24 mouse cellular contexts compared by ENCODE assay signal in genomic region chr15:98387621-98388020, GRCm38 (mm10). TPM values are rescaled to one million over a fixed set of nuclear protein-coding genes. Genes with fewer than 3 reads are reported as not detected.
DNase-seq lines count a peak whose midpoint lies in the region; ATAC-seq and TF ChIP-seq lines count a peak whose summit lies in the region.
"Had no signal": no experiment of that assay in that cellular context is flagged by ENCODE, and none has a peak within 500 bp of the region (broad histone marks: within the 10 kb centered on the region; RNA-seq: fewer than 3 reads in every experiment).

No protein-coding gene starts in this region.

- no peaks in the 10 kb centered on the region for H3K4me1 ChIP-seq in midbrain, embryonic 14.5 days (ENCODE audit: control insufficient read depth, insufficient read depth, low read length)
- no peaks in the 10 kb centered on the region for H3K4me1 ChIP-seq in midbrain, postnatal 0 days (ENCODE audit: insufficient read depth, low read length)
- H3K4me1 ChIP-seq in MEL (ENCODE audit: control insufficient read depth in 1 of 2, insufficient read depth in 2 of 2, low read length in 2 of 2): peaks cover 0 to 8% of the 10 kb centered on the region in 2 experiments; a peak in 1 of 4 replicates
- H3K4me1 ChIP-seq: embryonic facial prominence, embryonic 13.5 days; forebrain, embryonic 10.5 days; hindbrain, embryonic 15.5 days; liver, embryonic 12.5 days; neural tube, embryonic 13.5 days had no signal

- TF ChIP-seq RAD21 in MEL (IDR thresholded peaks at IDR 0.05; ENCODE audit: low read depth, low read length): no peak

- TF ChIP-seq CTCF in midbrain, postnatal 0 days (IDR thresholded peaks at IDR 0.05): no peak
- TF ChIP-seq CTCF in MEL (IDR thresholded peaks at IDR 0.05 in 2 of 3, conservative IDR thresholded peaks at IDR 0.05 in 1 of 3; ENCODE audit: control insufficient read depth in 1 of 3, insufficient read depth in 1 of 3, low read depth in 2 of 3, low read length in 3 of 3, poor library complexity in 1 of 3, severe bottlenecking in 1 of 3): no peak

- no peak overlapping the region for H3ac ChIP-seq in myocyte (ENCODE audit: control insufficient read depth, insufficient read length)

- H3K79me2 ChIP-seq in MEL (ENCODE audit: control insufficient read depth, insufficient read depth, low read length, poor library complexity) (no peaks in the 10 kb centered on the region), myocyte (ENCODE audit: control insufficient read depth, insufficient read depth) (no peaks in the 10 kb centered on the region)

- 81% methylated on average over 2 of the region's 2 CpGs for WGBS in midbrain, embryonic 14.5 days
- 83% methylated on average over 2 of the region's 2 CpGs for WGBS in midbrain, postnatal 0 days

- TF ChIP-seq EP300 in MEL (IDR thresholded peaks at IDR 0.05; ENCODE audit: low read depth in 1 of 2, low read length in 2 of 2): no peak

- no peak overlapping the region for H3K4me3 ChIP-seq in midbrain, embryonic 14.5 days (replicated peaks; ENCODE audit: low read depth, low read length)
- H3K4me3 ChIP-seq in midbrain, postnatal 0 days (ENCODE audit: low read depth, low read length): no peak overlapping the region
- no peak overlapping the region for H3K4me3 ChIP-seq in MEL (ENCODE audit: control insufficient read depth in 1 of 2, insufficient read depth in 1 of 2, low read depth in 2 of 2, low read length in 2 of 2)
- H3K4me3 ChIP-seq in myocyte: no peak overlapping the region
- H3K4me3 ChIP-seq: embryonic facial prominence, embryonic 13.5 days; forebrain, embryonic 10.5 days; heart, embryonic 15.5 days; hindbrain, embryonic 15.5 days; liver, embryonic 12.5 days; neural tube, embryonic 13.5 days had no signal

- intact Hi-C loops in heart, postnatal 25 days (cut with DNase I): loop anchor here (2.0 to 5.0 kb wide), 2 partner anchors 207 to 295 kb away; partner anchors contain the start of genes Pfkm and Senp1

- ATAC-seq in midbrain, embryonic 14.5 days (ENCODE audit: low FRiP score, low TSS enrichment): no peak
- ATAC-seq in midbrain, postnatal 0 days (ENCODE audit: low FRiP score): no peak
- no peak for ATAC-seq in monocyte, adult 5-6 weeks (replicated peaks; ENCODE audit: insufficient number of reproducible peaks, low FRiP score, low TSS enrichment, poor library complexity, severe bottlenecking)
- ATAC-seq: CD4-positive, CD25-positive, alpha-beta regulatory T cell, adult 4 months; liver, embryonic 12.5 days; midbrain, embryonic 16.5 days had no signal

- H3K27me3 ChIP-seq in midbrain, embryonic 14.5 days (ENCODE audit: control insufficient read depth, insufficient read depth, low read length): no peaks in the 10 kb centered on the region
- no peaks in the 10 kb centered on the region for H3K27me3 ChIP-seq in midbrain, postnatal 0 days (ENCODE audit: insufficient read depth, low read length)
- no peaks in the 10 kb centered on the region; a peak in 1 of 4 replicates for H3K27me3 ChIP-seq in MEL (ENCODE audit: control insufficient read depth in 1 of 2, insufficient read depth in 2 of 2, low read length in 2 of 2)
- H3K27me3 ChIP-seq in myocyte (ENCODE audit: control insufficient read depth, insufficient read depth, insufficient read length): peaks cover 8% of the 10 kb centered on the region
- H3K27me3 ChIP-seq: embryonic facial prominence, embryonic 13.5 days; heart, embryonic 15.5 days; hindbrain, embryonic 15.5 days; liver, embryonic 12.5 days; neural tube, embryonic 13.5 days had no signal

- H3K9ac ChIP-seq in midbrain, embryonic 14.5 days (replicated peaks; ENCODE audit: low read length): no peak overlapping the region
- H3K9ac ChIP-seq in midbrain, postnatal 0 days (replicated peaks; ENCODE audit: low read length, poor library complexity, severe bottlenecking): no peak overlapping the region
- no peak overlapping the region for H3K9ac ChIP-seq in MEL (ENCODE audit: control insufficient read depth, low read depth, low read length, poor library complexity, severe bottlenecking)
- H3K9ac ChIP-seq: embryonic facial prominence, embryonic 13.5 days; heart, embryonic 15.5 days; hindbrain, embryonic 15.5 days; liver, embryonic 12.5 days; neural tube, embryonic 13.5 days had no signal

- no peak overlapping the region for H3K27ac ChIP-seq in midbrain, embryonic 14.5 days (replicated peaks; ENCODE audit: low read depth, low read length)
- no peak overlapping the region for H3K27ac ChIP-seq in midbrain, postnatal 0 days (ENCODE audit: low read depth, low read length)
- H3K27ac ChIP-seq in MEL (ENCODE audit: control insufficient read depth, low read depth, low read length): no peak overlapping the region
- H3K27ac ChIP-seq: embryonic facial prominence, embryonic 13.5 days; forebrain, embryonic 10.5 days; heart, embryonic 15.5 days; hindbrain, embryonic 15.5 days; liver, embryonic 12.5 days; neural tube, embryonic 13.5 days had no signal

- peak; percentile 81 for DNase-seq in heart, adult 11 months
- DNase-seq in heart, postnatal 25 days (ENCODE audit: low spot score): no peak
- peak; percentile 10 for DNase-seq in midbrain, embryonic 14.5 days
- DNase-seq in midbrain, postnatal 0 days (ENCODE audit: low spot score): no peak
- DNase-seq in MEL (ENCODE audit: low read depth, low spot score) (peak; percentile 71), liver (no peak)
- DNase-seq: adrenal gland, adult 8-10 months; cerebellum, adult 9-11 months; kidney, adult 11 months; kidney, postnatal 36 days; thymus, adult 2 months had no signal

- TF ChIP-seq POLR2A in MEL (IDR thresholded peaks at IDR 0.05; ENCODE audit: control insufficient read depth in 1 of 2, insufficient read depth in 1 of 2, low read depth in 1 of 2, low read length in 2 of 2, poor library complexity in 1 of 2) (peak in 1 of 2 experiments; percentile 27; a peak in 1 of 4 replicates), myocyte (IDR thresholded peaks at IDR 0.05; ENCODE audit: insufficient read length, low read depth) (no peak)

- no peak overlapping the region for H3K4me2 ChIP-seq in midbrain, embryonic 14.5 days (ENCODE audit: low read length)
- H3K4me2 ChIP-seq in midbrain, postnatal 0 days (ENCODE audit: low read depth, low read length, poor library complexity, severe bottlenecking): no peak overlapping the region
- peak overlapping the region; percentile 31 for H3K4me2 ChIP-seq in myocyte (ENCODE audit: low read depth)
- H3K4me2 ChIP-seq: embryonic facial prominence, embryonic 13.5 days; heart, embryonic 15.5 days; hindbrain, embryonic 15.5 days; liver, embryonic 12.5 days; neural tube, embryonic 13.5 days had no signal

- no peaks in the 10 kb centered on the region for H3K36me3 ChIP-seq in midbrain, embryonic 14.5 days (ENCODE audit: control insufficient read depth, insufficient read depth, low read length)
- H3K36me3 ChIP-seq in midbrain, postnatal 0 days (ENCODE audit: insufficient read depth, low read length): no peaks in the 10 kb centered on the region
- H3K36me3 ChIP-seq in MEL (ENCODE audit: control insufficient read depth in 1 of 2, insufficient read depth in 2 of 2, low read length in 2 of 2) (no peaks in the 10 kb centered on the region; a peak in 1 of 4 replicates), myocyte (ENCODE audit: control insufficient read depth, insufficient read depth) (no peaks in the 10 kb centered on the region)
- H3K36me3 ChIP-seq: embryonic facial prominence, embryonic 13.5 days; forebrain, embryonic 10.5 days; heart, embryonic 15.5 days; hindbrain, embryonic 15.5 days; liver, embryonic 12.5 days; neural tube, embryonic 13.5 days had no signal

- H3K9me3 ChIP-seq in midbrain, embryonic 14.5 days (ENCODE audit: control insufficient read depth, low read length): no peaks in the 10 kb centered on the region
- no peaks in the 10 kb centered on the region for H3K9me3 ChIP-seq in midbrain, postnatal 0 days (ENCODE audit: low read length)
- no peaks in the 10 kb centered on the region for H3K9me3 ChIP-seq in MEL (replicated peaks; ENCODE audit: insufficient read depth, low read length)
- H3K9me3 ChIP-seq: embryonic facial prominence, embryonic 13.5 days; forebrain, embryonic 10.5 days; heart, embryonic 15.5 days; hindbrain, embryonic 15.5 days; liver, embryonic 12.5 days; neural tube, embryonic 13.5 days had no signal

TF ChIP-seq in MEL, 35 proteins besides CTCF, POLR2A, EP300 and RAD21 (continues in another document):
- peak; percentile 46; the same call in 1 of the 2 replicates for TF ChIP-seq JUND (IDR thresholded peaks at IDR 0.05; ENCODE audit: low read depth, low read length)

TF ChIP-seq in myocyte, 11 proteins besides CTCF, POLR2A, EP300 and RAD21 (continues in another document):
- TF ChIP-seq TCF3 (IDR thresholded peaks at IDR 0.05; ENCODE audit: insufficient read length, low read depth): no peak

RNA-seq across cellular contexts. Expression of gene Olfr283, which starts 6.9 kb away (rescaled TPM):
- total RNA-seq in heart, postnatal 25 days (2021): not detected
- not detected in 2 replicates for polyA plus RNA-seq in midbrain, embryonic 14.5 days (2014; fragmentation: Nextera tagmentation; extraction: Ambion mirVana)
- not detected in 2 replicates for total RNA-seq in midbrain, postnatal 0 days (2014; rRNA removed)
- not detected in 2 replicates for polyA plus RNA-seq in midbrain, postnatal 0 days (2015; fragmentation: Nextera tagmentation; extraction: Ambion mirVana)
- total RNA-seq in MEL (2012; rRNA removed): 0.20 and 0.46 TPM in 2 replicates
- polyA plus RNA-seq in MEL (2012; ENCODE audit: insufficient read depth in 1 of 2, insufficient read length in 2 of 2, low read depth in 1 of 2, low replicate concordance in 2 of 2, missing spikeins in 1 of 2): under 1 TPM in 1 of 2 experiments, not detected in 1; 0.11 TPM
- not detected for polyA plus RNA-seq in myocyte (2012; fragmentation: generic; extraction: Trizol)
- not detected in 3 replicates for total RNA-seq in monocyte, adult 5-6 weeks (2017)
- total RNA-seq: adrenal gland, adult 8-10 months; layer of hippocampus, postnatal 10 days; left cerebral cortex, postnatal 14 days had no signal
- polyA plus RNA-seq: CD4-positive, CD25-positive, alpha-beta regulatory T cell, adult 4 months; embryonic facial prominence, embryonic 13.5 days; forebrain, embryonic 10.5 days; gonadal fat pad, adult 2 months; heart, embryonic 15.5 days; hindbrain, embryonic 15.5 days; liver, embryonic 12.5 days; midbrain, embryonic 16.5 days; neural tube, embryonic 13.5 days; thymus, adult 2 months had no signal

RNA-seq across cellular contexts. Expression of gene Olfr282, which starts 43.4 kb away (rescaled TPM):
- not detected for total RNA-seq in heart, postnatal 25 days (2021)
- not detected in 2 replicates for polyA plus RNA-seq in midbrain, embryonic 14.5 days (2014; fragmentation: Nextera tagmentation; extraction: Ambion mirVana)
- not detected in 2 replicates for total RNA-seq in midbrain, postnatal 0 days (2014; rRNA removed)
- polyA plus RNA-seq in midbrain, postnatal 0 days (2015; fragmentation: Nextera tagmentation; extraction: Ambion mirVana): not detected in 2 replicates
- total RNA-seq in MEL (2012; rRNA removed): not detected in 2 replicates
- polyA plus RNA-seq in MEL (2012; ENCODE audit: insufficient read depth in 1 of 2, insufficient read length in 2 of 2, low read depth in 1 of 2, low replicate concordance in 2 of 2, missing spikeins in 1 of 2) (under 1 TPM in 1 of 2 experiments, not detected in 1; 0.18 TPM), myocyte (2012; fragmentation: generic; extraction: Trizol) (not detected)
- total RNA-seq in monocyte, adult 5-6 weeks (2017): not detected in 3 replicates
- total RNA-seq: adrenal gland, adult 8-10 months; layer of hippocampus, postnatal 10 days; left cerebral cortex, postnatal 14 days had no signal
- polyA plus RNA-seq: CD4-positive, CD25-positive, alpha-beta regulatory T cell, adult 4 months; embryonic facial prominence, embryonic 13.5 days; forebrain, embryonic 10.5 days; gonadal fat pad, adult 2 months; heart, embryonic 15.5 days; hindbrain, embryonic 15.5 days; liver, embryonic 12.5 days; midbrain, embryonic 16.5 days; neural tube, embryonic 13.5 days; thymus, adult 2 months had no signal

RNA-seq across cellular contexts. Expression of gene Olfr284, which starts 46.8 kb away (rescaled TPM):
- not detected for total RNA-seq in heart, postnatal 25 days (2021)
- 0.40 TPM in 1 of 2 replicates, not detected in the other for polyA plus RNA-seq in midbrain, embryonic 14.5 days (2014; fragmentation: Nextera tagmentation; extraction: Ambion mirVana)
- not detected in 2 replicates for total RNA-seq in midbrain, postnatal 0 days (2014; rRNA removed)
- 0.18 TPM in 1 of 2 replicates, not detected in the other for polyA plus RNA-seq in midbrain, postnatal 0 days (2015; fragmentation: Nextera tagmentation; extraction: Ambion mirVana)
- not detected in 2 replicates for total RNA-seq in MEL (2012; rRNA removed)
- polyA plus RNA-seq in MEL (2012; ENCODE audit: insufficient read depth in 1 of 2, insufficient read length in 2 of 2, low read depth in 1 of 2, low replicate concordance in 2 of 2, missing spikeins in 1 of 2): not detected
- not detected for polyA plus RNA-seq in myocyte (2012; fragmentation: generic; extraction: Trizol)
- not detected in 3 replicates for total RNA-seq in monocyte, adult 5-6 weeks (2017)
- total RNA-seq: adrenal gland, adult 8-10 months; layer of hippocampus, postnatal 10 days; left cerebral cortex, postnatal 14 days had no signal
- polyA plus RNA-seq: CD4-positive, CD25-positive, alpha-beta regulatory T cell, adult 4 months; forebrain, embryonic 10.5 days; gonadal fat pad, adult 2 months; heart, embryonic 15.5 days; hindbrain, embryonic 15.5 days; liver, embryonic 12.5 days; midbrain, embryonic 16.5 days; neural tube, embryonic 13.5 days; thymus, adult 2 months had no signal

Comparison
In these comparisons a context has a peak if more than half of its experiments do, and no peak if none do; other contexts are left out.
1. DNase-seq: peak in heart, adult 11 months (single experiment), midbrain, embryonic 14.5 days (single experiment) and MEL (single experiment); none in heart, postnatal 25 days (single experiment), midbrain, postnatal 0 days (single experiment) and liver (single experiment).